Mouse (Mus musculus) G1E (cell line): Measurements from ENCODE around the gene Anapc2.

ENCODE experiments used
- CTCF ChIP-seq: IDR thresholded peaks from 2 replicates; pipeline ENCODE4 v1.5.1; 2012; ENCODE audit warnings: low read depth, low read length, inconsistent platforms, mixed read lengths
- GATA1 ChIP-seq: IDR thresholded peaks from 2 replicates; pipeline ENCODE4 v1.6.1; 2012; ENCODE audit warnings: borderline replicate concordance, low read length, inconsistent platforms, mixed read lengths
- TAL1 ChIP-seq: conservative IDR thresholded peaks from 2 replicates; pipeline ENCODE4 v1.6.1; 2012; ENCODE audit warnings: low read depth, low read length, inconsistent platforms, mixed read lengths

DNA sequence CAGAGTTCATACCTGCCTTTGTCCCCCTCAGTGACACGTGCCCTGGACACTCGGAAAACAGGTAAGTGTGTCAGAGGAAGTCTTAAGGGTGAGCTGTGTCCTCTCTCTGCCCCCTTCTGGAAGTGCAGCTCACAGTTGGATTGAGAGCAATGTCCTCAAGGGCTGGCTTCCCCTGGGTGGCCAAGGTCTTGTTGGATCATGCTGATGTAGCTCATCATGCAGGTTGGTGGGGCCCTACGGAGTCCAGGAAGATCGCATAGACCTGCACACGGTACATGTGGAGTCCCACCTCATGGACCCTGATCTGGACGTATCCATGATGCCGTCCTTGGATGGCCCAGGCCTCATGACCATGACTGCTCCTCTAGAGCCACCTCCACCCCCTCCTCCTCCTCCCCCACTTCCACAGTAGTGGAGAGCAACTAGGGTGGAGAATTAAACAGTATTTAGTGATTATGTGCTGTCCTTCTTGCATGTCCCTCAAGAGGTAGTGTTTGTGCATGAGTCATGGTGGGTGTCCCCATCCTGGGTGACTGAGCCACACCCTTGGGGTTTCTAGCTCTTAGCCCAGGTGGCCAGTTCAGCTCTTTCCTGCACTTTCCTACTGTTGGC lies 16.6 kb downstream of the Anapc2 start:
- no peak for TF ChIP-seq CTCF
- no peak for TF ChIP-seq GATA1
- no peak for TF ChIP-seq TAL1
